Mouse (Mus musculus): ENCODE measurements around the gene Gm20390.

Gm20390 gene

DNA sequence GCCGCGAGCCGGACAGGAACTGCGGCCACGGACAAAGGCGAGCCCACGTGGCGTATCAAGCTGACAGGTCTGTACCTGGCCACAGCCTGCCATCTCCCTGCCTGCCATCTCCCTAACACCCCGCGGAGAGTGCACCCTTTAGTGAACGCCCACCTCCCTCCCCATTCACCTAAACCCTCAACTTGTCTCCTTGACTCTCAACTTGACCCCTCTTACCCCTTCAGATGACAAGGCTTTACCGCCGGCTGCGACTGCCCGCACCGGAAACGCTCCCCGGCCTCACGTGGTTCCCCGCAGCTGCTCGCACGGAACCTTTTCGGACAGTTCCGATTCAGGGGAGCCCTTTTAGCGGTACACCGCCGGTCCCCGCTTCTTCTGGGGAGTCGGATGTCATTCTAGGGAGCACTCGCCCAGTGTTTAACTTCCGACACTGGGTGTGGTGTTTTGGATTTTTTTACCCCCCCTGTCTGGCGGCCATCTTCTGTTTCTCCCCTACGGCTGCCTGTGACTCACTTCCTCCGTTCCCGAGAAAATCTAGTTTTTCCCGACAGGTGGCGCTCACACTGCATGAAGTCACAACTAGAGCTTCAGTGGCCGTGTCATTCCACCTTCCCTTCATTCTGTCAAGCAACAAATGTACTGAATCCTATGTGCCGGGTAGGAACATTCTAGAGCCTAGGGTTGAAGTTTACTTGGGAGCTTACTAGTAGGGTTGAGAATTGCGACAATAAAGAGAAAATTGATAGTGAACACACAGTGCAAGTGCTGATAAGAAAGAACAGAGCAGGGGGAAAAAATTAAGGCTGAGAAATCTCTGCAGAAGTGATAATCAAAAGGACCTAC, at the start of gene Gm20390, which contains the start of gene Nme1:
Gene Gm20390 (minus strand): TSS at position 289 of the 843 bp plus-strand sequence.
Gene Nme1 (minus strand): TSS at position 517 of the 843 bp plus-strand sequence.
- peak; percentile 99 for DNase-seq (ENCODE audit: extremely low spot score, low spot score)

DNA sequence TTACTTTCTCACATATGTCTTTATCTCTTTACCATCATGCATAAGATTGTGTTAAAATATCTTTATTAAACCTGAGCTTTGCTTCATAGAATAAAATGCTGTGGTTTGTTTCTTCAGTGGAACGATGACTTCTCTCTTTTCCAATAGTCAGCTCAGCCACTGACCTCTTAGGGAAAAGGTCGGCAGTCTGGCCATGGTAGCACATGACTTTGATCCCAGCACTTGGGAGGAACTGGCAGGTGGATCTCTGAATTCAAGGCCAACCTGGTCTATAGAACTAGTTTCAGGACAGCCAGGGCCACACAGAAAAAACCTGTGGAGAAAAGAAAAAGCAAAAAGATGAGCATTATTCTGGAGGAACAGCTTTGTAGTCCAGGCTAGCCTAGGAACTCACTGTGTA, 35.3 kb upstream of the Gm20390 start:
- no peak for DNase-seq (ENCODE audit: extremely low spot score, low spot score)

DNA sequence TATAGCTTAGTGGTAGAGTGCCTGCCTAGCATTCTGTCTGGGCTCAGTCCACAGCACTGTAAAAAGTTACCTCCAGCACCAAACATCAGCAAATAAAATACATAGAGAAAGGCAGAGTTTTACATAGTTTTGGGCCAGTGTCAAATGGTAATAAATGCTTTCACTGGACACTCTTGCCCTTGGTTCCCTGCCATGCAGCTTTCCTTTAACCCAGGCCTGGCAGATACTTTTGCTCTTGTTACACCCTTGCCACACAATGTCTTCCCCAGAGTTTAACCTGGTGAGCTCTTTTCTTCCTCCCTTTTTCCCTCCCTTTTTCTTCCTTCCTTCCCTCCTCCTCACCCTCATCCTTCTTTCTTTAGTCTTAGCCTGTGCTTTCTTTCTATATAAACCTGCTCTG, 31.2 kb upstream of the Gm20390 start:
- DNase-seq (ENCODE audit: extremely low spot score, low spot score), result no peak

DNA sequence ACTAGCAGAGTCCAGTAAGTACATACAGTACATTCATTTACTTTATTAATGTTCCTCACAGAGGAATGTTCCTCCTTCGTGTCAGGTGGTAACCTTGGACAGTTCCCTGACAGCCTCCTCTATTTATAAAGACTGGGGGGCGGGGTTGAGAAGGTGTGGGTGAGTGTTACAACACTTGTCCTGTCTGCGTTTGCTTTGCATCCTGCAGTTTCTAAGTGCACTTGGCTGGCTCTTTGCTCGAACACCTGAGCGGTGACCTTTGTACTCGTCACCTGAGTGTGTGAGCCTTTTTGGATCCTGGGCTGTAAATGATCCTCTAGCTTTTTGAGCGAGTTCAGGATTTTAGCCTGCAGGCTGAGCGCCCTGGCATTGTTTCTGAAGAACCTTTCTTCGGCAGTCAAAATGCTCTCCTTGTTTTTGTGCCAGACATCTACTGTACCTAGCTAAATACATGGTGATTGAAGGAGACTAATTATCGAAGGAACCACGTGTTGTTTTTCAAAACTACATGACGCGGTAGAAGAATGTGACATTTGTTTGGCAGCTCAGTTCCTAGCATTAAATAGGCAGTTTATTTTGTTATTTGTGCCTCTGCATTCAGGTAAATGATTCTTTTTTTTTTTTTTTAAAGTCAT, 29.2 kb upstream of the Gm20390 start:
- no peak for DNase-seq (ENCODE audit: extremely low spot score, low spot score)

DNA sequence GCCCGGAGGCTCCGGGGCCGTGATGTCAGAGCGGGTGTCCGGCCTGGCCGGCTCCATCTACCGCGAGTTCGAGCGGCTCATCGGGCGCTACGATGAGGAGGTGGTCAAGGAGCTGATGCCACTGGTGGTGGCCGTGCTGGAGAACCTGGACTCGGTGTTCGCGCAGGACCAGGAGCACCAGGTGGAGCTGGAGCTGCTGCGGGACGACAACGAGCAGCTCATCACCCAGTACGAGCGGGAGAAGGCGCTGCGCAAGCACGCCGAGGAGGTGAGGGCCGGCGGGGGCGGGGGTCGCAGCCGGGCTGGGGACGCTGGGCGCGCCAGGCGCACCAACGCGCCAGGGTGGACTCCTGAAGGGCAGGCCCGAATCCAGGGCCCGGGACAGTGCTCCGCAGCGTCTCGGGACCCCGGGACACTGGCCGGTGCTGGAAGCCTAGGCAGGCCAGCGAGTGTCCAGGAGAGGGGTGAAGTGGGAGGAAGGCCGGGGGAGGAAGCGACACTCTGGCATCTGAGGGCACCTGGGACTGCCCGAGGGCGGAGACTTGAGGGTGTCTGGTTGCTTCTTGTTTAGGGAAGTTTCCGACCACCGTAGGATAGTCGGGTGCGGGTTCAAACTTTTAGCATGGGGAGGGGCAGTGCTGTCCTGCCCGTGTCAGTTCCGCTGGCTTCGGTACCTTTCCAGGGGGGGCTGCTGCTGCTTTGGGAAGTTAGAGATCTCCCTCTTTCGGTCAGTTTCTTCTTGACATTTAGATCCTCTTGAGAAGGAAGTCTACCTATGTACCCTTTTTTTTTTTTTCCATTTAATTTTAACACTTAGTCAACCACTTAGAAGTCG, 28.4 kb upstream of the Gm20390 start:
- peak; percentile 81 for DNase-seq (ENCODE audit: extremely low spot score, low spot score)

DNA sequence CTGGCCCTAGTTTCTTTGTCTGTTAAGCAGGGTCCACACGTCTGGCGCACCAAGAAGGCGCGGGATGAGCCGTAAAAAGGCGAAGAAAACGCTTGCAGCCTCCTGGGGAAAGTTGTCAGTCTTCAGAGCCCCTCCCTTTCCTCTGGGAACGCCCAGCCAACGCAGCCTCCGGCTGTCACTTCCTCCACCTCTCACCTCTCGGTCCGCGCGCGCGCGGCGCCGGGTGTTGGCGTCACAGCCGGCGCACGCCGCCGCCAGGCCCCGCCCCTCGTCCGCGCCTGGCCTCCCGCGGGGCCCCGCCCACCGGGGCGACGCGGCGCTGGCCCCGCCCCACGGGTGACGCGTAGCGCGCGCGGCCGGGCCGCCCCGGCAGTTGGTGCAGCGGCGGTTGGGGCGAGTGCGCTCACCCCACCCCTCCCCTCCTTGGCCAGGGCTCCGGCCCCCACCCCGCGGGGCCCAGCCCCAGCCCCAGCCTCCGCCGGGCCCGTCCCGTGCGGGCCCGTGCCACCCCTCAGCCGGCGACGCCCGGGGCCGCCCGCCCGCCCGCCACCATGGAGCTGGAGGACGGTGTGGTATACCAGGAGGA, 27.7 kb upstream of the Gm20390 start, which contains the start of gene Spag9:
Gene Spag9 (plus strand): TSS at position 372 of the 586 bp plus-strand sequence.
- peak; percentile 91 for DNase-seq (ENCODE audit: extremely low spot score, low spot score)

DNA sequence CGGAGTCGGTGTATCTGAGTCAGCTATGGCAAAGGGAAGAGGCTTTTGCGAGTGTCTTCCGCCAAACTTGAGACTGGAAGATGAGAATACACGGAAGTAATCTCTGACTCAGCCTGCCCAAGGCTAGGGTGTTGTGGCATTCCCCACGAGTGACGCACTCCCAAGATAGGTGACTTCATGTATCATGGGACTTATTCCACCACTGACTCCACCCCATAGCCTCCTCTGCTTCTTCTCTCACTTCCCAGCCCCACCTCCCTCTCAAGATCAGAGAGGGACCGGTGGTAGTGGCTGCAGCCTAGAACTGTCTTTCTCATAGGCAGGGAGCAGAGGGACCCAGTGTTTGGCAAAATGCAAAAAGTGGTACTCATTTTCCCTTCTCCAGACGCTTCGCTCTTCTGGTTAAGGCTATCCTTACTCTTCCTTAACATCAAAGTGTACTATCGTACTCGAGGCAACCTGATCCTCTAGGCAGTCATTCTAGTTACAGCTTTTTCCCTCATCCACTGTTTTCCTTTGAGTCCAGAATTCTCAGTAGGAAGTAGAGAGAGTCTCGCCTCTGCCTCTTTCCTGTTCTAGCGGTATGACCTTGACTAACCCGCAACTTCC, 27.1 kb upstream of the Gm20390 start:
- peak; percentile 40 for DNase-seq (ENCODE audit: extremely low spot score, low spot score)

DNA sequence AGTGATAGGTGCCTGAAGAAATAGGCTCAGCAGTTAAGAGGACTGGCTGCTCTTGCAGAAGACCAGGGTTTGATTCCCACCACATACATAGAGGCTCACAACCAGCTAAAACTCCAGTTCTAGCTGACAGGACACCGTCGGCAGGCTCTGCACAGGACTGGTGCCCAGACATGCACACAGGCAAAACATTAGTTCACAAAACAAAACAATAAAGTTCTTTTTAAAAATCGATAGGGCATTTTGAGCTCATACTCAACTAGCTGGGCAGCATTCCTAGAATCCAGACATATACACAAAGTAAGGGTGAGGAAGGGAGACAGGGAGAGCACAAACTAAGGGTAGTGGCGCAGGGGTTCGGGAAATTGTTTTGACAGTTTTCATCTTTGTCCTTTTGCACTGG, 26.4 kb upstream of the Gm20390 start:
- no peak for DNase-seq (ENCODE audit: extremely low spot score, low spot score)

DNA sequence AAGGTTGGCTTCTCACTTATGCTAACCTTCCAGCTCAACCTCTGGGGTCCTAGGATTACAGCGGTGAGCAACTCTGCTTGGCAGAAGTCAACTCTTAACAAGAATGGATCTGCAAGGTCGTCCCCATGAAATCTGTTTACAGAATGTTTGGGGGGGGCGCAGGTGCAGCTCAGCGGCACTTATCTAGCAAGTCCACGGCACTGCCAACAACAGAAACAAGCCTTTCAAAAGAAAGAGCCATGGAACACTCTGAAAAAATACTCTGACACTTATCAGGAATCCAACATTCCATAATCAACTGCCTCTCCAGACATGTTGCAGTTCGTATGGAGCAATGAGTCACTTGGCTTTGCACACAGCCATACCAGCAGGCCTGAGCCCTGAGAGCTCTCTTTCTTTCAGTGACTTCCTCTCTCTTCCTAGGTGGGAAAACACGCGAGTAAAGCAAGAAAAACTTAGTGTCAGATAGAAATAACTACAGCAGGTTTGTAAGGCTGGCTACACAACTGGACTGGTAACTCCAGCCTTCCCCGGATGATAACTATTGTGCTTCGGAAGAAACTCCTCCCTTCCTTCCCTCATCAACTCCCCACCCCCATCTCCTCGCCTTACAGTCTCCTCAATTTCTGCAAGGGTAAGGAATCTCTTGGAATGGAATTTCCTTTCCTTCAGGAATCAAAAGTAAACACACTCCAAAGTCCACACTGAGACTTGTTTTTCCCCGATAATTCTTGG, 20.4 kb upstream of the Gm20390 start:
- no peak for DNase-seq (ENCODE audit: extremely low spot score, low spot score)

DNA sequence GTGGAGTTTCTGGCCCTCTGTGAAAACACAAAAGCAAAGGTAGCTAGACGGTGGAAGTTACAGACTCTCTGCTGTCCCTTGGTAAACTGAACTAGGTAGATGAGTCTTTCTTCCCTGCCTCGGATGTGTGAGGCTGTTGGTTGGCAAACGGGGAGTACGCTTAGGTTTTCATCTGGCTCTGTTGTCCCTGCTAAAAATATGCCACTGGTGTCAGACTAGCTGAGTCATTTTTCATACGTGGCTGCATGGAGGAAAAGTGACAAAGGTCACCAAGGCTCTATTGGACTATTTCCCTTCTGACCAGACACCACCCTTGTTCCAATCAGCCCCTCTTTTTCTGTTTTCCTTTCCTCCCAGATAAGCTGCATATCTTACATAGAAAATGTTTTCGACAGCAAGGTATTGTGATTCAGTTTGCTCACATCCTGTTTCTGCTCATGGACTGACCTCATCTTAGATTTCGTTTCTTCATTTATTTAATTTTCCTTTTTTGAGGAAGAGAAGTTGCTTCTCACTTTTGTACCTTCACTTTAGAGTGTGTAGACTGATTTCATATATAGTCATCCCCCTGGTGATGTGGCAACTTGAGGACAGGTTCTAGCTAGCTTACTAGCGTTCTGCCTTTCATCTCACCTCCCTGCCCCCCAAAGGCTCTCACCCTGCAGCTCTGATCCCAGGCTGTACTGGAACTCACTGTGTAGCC, 19.7 kb upstream of the Gm20390 start:
- no peak for DNase-seq (ENCODE audit: extremely low spot score, low spot score)

DNA sequence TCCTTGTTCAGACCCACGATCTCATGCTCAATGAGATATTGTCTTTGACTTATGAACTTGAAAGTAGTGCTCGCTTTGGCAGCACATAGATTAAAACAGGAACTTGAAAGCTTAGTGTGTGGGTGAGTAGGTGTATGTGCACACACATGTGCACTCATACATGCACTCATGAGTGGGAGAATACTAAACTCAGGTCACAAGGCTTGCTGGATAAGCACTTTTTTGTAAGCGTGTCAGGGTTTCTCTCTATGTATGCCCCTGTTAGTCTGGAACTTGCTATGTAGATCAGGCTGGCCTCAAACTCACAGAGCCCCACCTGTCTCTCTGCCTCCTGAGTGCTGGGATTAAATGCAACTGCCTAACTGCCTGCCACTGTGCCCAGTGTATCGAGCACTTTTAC, 18.9 kb upstream of the Gm20390 start:
- no peak for DNase-seq (ENCODE audit: extremely low spot score, low spot score)

DNA sequence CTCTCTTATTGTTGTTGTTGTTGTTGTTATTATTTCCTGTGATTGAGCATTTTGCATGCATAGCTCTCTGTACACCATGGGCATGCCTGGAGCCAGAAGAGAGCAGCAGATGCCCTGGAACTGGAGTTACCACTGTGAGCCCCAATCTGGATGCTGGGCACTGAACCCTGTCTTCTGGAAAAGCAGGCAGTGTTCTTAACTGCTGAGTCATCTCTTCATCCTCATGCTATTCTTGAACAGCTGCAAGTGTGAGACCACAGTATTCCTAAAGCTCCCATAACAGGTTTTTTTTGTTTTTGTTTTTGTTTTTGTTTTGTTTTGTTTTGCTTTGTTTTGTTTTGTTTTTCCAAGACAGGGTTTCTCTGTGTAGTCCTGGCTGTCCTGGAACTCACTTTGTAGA, 18.2 kb upstream of the Gm20390 start:
- DNase-seq (ENCODE audit: extremely low spot score, low spot score), result no peak

DNA sequence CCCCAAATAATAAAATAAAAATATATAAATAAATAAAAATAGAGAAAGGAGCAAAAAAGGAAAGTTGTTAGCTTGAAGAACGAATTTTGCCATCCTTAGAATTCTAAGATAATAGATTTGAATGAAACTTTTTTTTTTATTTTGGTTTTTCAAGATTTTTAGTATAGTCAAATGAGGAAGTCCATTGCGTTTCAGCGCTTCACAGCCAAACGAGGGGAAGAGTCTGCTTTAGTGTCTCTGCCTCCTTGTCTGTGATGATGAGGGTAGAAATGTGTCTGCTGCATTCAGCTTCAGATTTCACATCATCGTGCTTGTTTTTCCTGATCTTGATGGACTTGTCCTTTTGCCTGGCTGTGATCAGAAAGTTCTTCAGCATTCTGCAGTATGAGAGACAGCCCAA, 17.2 kb upstream of the Gm20390 start:
- no peak for DNase-seq (ENCODE audit: extremely low spot score, low spot score)

DNA sequence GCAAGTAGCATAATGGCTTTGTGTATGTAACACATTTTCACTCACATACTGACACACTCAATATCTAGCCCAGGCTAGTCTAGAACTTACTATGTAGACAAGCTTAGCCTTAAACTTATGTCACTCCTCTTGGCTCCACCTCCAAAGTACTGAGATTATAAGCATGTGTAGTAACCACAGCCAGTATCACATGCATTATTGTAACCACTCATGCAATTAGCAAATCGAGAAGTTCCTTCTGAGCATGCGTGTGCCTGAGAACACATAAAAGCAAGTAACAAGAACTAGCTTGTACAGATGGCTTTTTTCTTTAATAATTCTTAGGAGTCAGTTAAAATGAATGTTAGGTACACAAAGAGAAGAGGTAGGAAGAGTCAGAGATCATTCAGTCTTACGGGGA, 16.5 kb upstream of the Gm20390 start:
- DNase-seq (ENCODE audit: extremely low spot score, low spot score), result no peak

DNA sequence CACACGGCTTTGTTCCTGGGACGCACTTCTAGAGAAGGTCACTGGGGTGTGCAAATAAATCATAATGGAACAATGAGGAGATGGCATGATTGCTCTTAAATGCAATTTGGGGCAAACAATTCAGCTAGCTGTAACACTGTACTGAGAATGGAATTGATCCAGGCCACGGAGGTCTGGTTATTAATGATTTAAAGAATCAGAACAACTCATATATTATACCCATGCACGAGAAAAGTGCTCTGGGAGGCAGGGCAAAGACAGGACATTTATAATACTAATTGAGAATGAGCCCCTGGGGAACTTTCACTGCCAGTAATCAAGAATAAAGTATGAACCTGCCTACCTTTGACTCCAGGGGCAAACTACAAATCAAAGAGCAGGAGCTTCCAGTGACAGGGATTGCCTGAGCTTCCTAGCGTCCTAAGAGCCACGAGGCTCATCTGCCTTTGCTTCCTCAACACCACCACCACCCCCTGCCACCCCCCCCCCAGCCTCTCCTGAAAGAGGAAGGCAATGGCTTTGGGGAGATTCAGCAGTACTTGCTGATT, 11.5 kb upstream of the Gm20390 start:
- no peak for DNase-seq (ENCODE audit: extremely low spot score, low spot score)

DNA sequence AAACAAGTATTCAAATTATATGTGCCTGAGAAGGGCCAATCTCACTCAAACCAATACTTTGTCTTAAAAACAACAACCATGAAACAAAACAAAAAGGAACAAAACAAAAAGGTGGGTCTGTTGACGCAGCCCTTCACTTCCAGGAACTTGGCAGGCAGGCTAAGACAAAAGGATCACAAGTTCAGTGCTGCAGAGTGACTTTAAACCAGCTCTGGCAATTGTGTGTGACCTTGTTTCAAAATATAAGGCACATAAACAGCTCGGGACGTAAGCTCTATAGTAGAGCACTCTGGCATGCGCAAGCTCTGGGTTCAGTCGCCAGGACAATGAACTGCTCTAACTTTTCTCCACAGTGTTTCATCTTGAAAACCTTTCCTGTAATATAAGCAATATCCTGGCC, 4.9 kb upstream of the Gm20390 start:
- no peak for DNase-seq (ENCODE audit: extremely low spot score, low spot score)

DNA sequence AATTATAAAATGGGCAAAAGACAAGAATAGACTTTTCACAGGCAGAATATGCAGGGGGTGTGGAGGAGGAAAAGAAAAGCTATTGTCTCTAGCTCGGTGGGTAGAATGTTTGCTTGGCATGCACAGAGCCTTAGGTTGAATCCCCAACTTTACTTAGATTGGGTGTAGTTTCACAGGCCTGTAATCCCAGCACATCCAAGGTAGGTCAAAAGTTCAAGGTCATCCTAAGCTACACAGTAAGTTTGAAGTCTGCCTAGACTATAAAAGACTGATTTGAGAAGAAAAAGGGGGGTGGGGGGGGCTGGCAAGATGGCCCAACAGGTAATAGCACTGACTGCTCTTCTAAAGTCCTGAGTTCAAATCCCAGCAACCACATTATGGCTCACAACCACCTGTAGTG, 1.7 kb upstream of the Gm20390 start:
- no peak for DNase-seq (ENCODE audit: extremely low spot score, low spot score)

DNA sequence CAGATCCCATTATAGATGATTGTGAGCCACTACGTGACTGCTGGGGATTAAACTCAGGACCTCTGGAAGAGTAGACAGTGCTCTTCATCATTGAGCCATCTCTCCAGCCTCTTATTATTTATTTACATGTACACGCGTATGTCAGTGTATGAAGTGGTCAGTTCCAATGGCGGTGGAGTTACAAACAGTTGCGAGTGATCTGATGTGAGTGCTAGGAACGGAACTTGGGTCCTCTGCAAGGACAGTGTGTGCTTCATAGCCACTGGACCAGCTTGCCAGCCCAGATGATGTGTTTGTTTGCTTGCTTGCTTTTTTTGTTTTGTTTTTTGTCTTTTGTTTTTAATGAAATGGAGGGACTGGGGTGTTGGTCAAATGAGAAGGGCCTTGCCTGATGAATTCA, 1.1 kb upstream of the Gm20390 start:
- DNase-seq (ENCODE audit: extremely low spot score, low spot score), result no peak

DNA sequence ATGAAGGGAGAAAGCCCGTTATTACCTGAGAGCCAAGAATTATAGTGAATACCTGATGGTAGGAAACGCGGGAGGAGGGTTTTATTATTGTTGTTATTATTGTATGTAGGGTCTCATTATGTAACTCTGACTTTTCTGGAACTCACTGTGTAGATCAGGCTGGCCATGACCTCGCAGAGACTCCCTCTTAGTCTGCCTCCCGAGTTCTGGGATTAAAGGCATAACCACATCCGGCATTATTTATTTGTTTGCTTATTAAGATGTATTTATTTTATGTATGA, 695 bp upstream of the Gm20390 start:
- DNase-seq (ENCODE audit: extremely low spot score, low spot score), result no peak

DNA sequence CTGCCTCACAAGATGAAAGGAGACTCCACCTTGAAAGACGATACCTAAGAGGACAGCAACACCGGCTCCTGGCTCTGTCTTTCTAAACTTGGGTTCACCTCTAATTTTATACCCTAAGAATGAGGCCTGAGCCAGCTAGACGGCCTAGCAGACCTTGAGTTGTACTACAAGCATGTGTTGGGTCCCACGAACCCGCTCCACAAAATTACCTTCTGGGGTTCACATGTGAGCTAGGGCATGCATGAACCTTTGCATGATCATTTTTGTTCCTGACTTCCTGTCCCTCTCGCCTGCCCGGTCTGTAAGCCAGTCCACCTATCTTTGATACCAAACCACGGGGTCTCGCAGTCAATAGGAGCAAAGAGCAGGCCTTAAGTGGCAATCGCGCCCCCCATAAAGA, 712 bp downstream of the Gm20390 start:
- DNase-seq (ENCODE audit: extremely low spot score, low spot score), result peak; percentile 48

All from neural tube, embryonic 10.5 days (tissue).